Mouse (Mus musculus) frontal cortex, postnatal 36 days (tissue): ENCODE measurements at regions not wholly inside any gene's neighbourhood (a gene's known extent, or its start where the extent isn't known, plus 50 kb on each side); places are given as distances from the start of the nearest gene placed in this dataset.

Source experiments
- DNase-seq, 2 experiments: peaks; one replicate each; pipeline ENCODE4 v3.0.0; 2022; ENCODE audit warnings: low spot score in 2 of 2

GRCm38 (mm10) chr13:11273896-11274295, 832.8 kb downstream of the Ryr2 start:
- no peak for DNase-seq

- peak in 1 of 2 experiments; percentile 20 for DNase-seq
Measured at GRCm38 (mm10) chr13:11268673-11269340, 837.9 kb downstream of the Ryr2 start.

GRCm38 (mm10) chr13:11247541-11247940, 859.2 kb downstream of the Ryr2 start:
- DNase-seq: no peak

- DNase-seq: no peak
Measured at GRCm38 (mm10) chr13:11216671-11217330, 856.2 kb upstream of the Chrm3 start.

- DNase-seq: no peak
Measured at GRCm38 (mm10) chr13:11210109-11210508, 849.5 kb upstream of the Chrm3 start.

- no peak for DNase-seq
Measured at GRCm38 (mm10) chr13:11205216-11205786, 844.7 kb upstream of the Chrm3 start.

- no peak for DNase-seq
Measured at GRCm38 (mm10) chr13:11201978-11202377, 841.3 kb upstream of the Chrm3 start.

- DNase-seq: peak in 1 of 2 experiments; percentile 10
Measured at GRCm38 (mm10) chr13:11192471-11192870, 831.8 kb upstream of the Chrm3 start.

DNA sequence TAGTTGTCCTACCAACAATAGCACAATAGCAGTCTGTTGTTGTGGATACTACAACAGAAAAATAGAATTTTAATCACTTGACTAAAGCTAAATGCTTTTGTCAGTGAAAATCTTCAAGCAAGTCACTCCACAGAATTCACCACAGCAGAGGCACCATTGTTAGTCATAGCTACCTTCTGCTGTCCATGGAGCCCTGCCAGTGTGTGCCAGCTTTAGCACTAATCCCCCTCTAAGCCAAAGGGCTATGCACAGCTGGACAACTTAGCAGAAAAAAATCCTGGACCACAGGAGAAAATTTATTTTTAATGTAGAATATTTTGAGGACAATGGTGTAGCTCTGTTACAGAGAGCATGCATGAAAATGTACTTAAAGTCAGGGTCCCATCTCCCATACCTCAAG, 820.5 kb upstream of the Chrm3 start:
- DNase-seq: no peak

DNA sequence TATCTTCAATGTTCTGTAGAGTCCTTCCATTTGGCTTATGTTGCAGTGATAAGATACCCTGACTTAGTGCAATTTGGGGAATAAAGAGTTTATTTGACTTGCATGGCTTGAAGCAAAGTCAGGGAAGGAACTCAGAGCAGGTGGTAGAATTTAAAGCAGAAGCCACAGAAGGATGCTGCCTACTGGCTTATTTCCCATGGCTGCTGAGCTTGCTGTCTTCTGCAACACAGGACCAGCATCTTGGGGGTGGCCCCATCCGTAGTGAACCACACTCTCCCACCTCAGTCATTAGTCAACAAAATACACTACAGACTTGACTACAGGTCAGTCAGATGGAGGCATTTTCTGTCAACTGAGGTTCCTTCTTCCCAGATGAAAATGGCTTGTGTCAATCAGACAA, 819.7 kb upstream of the Chrm3 start:
- no peak for DNase-seq

DNA sequence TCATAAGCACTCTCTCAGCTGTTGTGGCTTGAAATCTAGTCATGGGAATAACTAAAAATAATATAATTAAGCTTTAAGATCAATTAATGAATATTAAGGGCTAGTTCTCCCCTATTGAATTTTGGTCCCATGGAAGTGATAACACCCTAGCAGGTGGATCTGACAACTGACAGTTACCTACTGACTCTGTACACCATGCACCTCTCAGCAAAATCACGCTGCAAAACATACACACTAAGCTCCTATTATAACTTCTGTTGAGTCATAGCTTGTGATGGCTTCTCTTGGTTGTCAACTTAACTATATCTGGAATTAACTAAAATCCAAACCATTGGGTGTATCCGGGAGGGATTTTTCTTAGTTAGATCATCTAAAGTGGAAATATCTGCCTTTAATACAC, 817.9 kb upstream of the Chrm3 start:
- DNase-seq: no peak

DNA sequence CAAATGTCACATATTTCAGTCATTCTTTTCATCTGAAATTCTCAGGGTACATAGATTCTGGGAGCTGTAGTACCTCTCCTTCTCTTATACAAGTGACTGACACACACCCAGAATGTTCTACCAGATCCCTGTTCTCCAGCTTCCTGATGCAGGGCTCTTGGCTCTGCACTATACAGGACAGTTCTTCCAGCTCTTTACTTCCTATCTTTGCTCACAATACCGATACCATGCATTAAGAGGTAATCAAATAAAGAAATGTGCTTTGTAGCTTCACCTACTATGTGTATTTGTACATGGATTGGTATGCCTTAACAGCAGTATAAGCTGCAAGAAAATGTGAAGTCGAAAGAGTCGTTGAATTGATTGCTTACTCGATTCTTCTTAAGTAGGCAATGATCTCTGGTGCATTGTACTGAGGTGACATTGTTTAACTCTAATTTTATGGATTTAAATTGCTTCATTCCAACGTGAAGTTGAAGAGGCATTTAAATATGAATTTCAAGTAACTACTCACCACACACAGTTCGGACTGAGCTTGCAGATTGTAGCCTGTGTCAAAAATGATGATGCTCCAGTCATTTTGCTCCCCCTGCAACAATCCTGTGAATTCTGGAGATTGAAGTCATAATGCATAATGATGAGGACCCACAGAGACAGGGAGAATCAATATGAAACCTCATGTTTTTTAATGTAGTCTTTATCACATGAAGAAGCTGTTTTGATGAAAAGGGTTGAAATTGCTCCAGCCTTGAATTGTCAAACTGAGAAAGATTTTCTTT, 817.2 kb upstream of the Chrm3 start:
- no peak for DNase-seq

DNA sequence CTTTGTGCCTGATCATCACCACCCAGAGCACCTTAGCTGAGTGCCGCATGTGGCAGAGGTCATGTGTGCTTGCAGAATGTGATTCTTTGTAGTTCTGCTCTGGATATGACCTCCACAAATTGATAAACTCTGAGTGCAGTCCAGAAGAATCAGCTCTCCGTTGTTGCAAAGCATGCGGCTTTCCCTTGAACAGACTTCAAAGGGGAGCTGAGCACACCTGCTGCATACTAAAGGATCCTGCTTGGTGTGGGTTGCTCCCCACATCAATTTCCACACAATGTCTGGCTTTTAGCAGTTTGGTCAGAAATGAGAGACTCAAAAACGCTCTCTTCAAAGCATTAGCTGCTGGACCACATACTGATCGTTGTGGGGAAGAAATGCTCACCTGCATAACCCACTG, 806.5 kb upstream of the Chrm3 start:
- DNase-seq: no peak

DNA sequence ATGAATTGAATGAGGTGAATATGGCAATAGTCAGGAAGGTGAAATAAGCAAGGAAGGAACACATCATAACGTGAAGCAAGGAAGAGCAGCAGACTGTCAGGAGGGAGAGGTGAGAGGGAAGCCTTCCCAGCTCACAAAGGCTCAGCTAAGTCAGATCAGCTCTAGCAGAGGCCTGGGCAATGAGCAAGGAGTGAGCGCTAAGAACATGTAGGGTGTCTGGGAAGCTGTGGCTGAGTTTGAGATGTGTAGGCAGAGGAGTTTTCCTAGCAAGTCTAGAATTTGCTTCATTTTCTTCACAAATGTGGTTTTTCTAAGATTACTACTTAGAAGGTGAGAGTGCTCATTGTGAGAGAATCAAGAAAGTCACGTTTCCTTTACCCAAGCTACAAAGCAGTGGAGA, 803.5 kb upstream of the Chrm3 start:
- no peak for DNase-seq

- peak; percentile 2 to 26 for DNase-seq
Measured at GRCm38 (mm10) chr13:11147268-11147667, 786.6 kb upstream of the Chrm3 start.

- no peak for DNase-seq
Measured at GRCm38 (mm10) chr13:11107693-11108092, 747.0 kb upstream of the Chrm3 start.

DNA sequence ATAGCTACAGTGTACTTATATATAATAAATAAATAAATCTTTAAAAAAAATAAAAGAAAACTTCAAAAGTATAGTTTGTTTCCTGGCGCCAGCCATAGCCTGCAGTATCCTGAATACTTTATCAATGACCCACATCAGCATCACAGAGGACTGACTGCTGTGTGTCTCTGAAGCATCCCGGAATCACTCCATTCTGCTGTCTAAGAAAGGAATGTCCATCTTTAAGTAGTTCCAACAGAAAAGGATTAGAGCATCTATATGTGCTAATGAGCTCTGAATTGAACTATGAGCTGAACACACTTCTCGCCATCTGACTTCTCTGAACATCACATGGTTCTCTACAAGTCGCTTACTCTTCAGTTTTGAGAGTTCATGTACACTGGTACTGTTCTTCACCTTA, 745.8 kb upstream of the Chrm3 start:
- no peak for DNase-seq

DNA sequence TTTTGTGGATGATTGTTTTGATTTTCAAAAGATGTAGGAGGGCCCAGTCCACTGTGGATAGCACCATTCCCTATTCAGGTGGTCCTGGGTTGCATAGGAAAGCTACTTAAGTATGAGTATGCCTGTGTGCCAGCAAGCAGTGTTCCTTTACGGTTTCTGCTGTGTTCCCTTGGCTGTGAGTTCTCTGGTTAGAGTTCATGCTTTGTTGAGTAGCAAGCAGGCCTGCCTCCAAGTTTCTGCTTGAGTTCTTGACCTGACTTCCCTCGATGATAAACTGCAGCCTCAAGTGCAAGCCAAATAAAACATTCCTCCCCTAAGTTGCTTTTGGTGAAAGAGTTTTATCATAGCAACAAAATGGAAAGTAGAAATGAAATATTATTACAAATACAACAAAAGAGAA, 744.9 kb upstream of the Chrm3 start:
- DNase-seq: no peak

GRCm38 (mm10) chr13:11099586-11099950, 738.9 kb upstream of the Chrm3 start:
- DNase-seq: no peak

- DNase-seq: no peak
Measured at GRCm38 (mm10) chr13:11098899-11099585, 738.4 kb upstream of the Chrm3 start.

GRCm38 (mm10) chr13:11092911-11093310, 732.3 kb upstream of the Chrm3 start:
- DNase-seq: no peak
